Mouse (Mus musculus): Measurements from ENCODE around the gene Mnt. TPM values are rescaled to one million over a fixed set of nuclear protein-coding genes. Genes with fewer than 3 reads are reported as not detected.
"Not testable (repeated sequence)": the region's sequence is repeated elsewhere in the genome, so short reads cannot be mapped to it uniquely, and the experiment has no call there.

Mnt gene
- 10 to 100 TPM; 33.5 to 36.5 TPM for total RNA-seq (2021)
- long read RNA-seq, full-length matches to known transcripts = 7 of 27 reads
- long read RNA-seq, partial matches to known transcripts = 18 of 27 reads
- long read RNA-seq, other reads (novel, unspliced or antisense) = 2 of 27 reads

DNA sequence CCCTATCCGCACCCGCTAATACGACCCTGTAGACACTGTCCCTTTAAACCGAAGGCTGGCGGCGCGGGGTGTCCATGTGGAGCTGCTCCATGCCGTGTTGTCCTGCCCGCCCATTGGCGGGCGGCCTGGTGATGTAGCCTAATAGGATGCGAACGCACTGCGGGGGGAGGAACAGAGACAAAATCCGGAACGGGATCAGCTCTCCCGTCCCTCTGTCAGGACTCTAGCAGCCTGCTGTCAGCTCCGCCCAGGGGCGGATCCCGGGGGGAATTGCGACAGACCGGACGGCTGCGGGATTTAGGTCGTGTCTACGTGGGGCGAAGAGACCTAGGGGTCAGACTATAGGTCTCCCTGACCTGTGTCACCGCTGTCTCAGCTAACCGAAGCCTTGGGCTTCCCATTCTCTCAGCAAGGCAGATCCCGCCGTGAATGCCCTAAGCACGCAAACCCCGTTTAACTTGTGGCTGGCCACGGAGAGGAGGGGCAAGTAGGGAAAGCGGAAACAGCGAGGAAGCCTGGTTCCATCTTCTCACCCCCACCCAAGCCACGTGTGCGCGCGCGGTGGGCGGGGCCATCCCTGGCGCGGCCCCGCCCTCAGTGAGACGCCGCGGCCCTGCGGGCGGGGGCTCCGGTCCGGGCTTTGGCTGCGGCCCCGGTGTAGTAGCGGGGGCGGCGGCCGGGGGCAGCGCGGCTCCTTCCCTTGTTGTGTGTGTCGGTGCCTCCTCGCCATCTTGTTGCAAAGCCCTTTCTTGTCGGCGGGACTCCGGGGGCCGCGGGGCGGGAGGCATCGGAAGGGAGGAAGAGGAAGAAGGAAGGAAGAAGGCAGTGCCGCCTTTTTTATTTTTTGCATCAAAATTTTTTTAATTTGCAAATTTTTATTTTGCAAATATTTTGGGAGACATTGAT is at the start of gene Mnt:
Mnt (plus strand) TSS at position 665 of the 906 bp plus-strand sequence.
- DNase-seq (ENCODE audit: low spot score in 2 of 2) = peak; percentile 99

DNA sequence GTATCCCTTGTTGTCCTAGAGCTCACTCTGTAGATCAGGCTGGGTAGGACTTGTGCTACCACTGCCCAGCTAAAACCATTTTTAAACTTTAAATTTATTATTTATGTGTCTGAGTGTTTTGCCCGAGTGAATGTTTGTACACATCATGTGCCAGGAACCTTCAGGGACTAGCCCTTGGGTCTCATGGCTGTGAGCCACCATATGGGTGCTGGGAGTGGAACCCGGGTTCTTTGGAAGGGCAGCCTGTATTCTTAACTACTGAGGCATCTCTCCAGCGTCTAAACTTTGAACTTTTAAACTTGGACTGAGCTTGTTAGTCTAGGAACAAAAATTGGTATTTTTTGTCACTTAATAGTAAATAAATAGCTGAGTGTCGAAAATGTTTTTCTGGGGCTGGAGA is 37.8 kb upstream of the Mnt start:
- DNase-seq (ENCODE audit: low spot score in 2 of 2) = no peak

DNA sequence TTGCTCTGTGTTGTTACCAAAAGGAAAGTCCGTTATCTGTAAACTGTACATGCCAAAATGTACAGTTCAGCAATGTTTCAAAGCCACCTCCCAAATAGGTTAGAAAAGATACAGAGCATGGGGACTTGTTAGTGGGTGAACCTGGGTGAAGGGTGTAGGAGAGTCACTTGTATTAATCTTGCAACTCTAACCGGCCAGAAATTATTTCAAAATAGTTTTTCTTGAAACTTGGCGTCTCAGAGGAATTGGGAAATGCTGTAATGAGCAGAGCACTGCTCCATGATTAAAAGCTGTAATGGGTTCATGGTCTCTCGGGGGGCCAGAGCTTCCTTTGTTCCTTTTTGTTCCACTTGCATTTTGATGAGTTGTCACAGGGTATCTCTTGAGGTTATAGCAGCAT is 30.1 kb upstream of the Mnt start:
- no peak for DNase-seq (ENCODE audit: low spot score in 2 of 2)

DNA sequence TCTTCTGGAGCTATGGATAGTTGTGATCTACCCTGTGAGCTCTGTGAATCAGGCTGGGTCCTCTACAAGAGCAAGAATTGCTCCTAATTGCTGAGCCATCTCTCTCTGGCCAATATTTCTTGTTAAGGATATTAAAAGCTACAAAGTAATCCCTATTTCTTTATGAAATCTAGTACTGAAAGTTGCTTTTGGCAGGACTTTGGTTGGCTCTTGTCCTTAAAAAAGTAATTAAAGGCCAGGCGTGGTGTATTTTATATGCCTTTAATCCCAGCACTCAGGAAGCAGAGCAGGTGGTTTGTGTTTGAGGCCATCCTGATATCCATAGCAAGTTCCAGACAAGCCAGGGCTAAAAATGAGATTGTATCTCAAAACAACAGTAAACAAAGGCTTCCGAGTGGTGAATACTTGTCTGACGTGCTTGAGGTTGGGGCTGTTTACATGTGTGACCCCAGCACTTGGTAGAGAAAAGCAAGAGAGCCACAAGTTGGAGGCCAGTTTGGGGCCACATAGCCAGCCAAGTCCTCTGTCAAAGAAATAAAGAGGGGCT is 26.6 kb upstream of the Mnt start:
- no peak for DNase-seq (ENCODE audit: low spot score in 2 of 2)

DNA sequence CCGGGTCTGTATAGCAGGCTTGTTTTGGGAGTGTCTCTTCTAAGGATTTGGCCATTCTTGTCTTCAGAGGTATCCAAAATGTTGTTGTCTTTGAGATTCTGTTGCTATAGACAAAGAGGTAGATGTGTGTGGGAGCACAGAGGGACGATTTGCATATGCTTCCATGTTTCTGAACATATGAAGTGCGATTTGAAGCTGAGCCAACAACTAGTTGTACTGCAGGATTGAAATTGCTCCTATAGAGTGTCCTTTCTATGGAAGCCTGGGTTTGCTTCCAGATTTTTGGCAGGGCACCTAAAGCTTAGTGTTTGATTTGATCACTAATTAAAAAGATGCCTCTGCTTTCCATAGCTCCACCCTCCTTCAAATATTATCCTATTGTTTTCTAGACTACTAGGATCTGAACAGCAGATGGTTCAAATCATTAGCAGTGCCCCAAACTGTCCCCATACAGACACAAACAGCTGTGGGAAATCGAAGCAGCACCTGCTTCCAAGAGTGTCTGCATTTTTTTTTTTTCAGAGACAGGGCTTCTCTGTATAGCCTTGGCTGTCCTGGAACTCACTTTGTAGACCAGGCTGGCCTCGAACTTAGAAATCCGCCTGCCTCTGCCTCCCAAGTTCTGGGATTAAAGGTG is 23.4 kb upstream of the Mnt start:
- no peak for DNase-seq (ENCODE audit: low spot score in 2 of 2)

DNA sequence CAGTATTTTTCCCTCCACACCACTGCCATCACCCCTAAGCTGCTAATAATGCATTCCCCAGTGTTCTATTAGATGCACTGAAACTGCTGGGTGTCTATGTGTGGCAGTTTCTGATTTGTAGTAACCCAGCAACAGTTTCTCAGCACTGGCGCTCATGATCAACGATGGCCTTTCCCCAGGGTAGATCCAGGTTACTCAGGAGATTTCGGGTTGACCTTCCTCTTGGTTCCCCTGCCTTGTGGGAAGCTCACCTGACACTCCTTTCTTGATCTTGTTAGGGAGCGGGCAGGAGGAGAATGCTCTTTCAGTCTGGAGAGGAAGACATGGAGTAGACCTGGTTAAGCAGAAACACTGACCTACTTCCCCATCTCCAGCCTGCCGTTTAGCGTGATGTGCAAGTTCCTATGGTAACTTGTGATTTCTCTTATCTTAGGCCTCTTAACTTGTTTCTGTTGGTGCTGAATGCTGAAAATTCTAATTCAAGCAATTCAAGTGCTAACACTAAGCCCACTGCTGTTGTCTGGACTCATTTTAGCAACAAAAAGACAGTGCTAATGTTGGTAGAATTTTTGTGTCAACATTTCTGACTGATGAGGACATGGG is 22.4 kb upstream of the Mnt start:
- DNase-seq (ENCODE audit: low spot score in 2 of 2) = no peak

DNA sequence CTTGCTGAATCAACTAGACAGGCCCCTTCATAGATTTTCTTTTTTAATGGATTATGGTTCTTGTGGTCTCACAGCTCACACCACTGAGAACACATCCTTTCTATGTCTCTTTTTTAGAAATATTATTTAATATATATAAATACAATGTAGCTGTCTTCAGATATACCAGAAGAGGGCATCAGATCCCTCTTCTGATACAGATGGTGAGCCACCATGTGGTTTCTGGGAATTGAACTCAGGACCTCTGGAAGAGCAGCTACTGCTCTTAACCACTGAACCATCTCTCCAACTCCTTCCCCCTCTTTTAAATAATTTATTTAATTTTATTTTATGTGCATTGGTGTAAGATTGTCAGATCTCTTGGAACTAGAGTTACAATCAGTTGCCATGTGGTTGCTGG is 20.6 kb upstream of the Mnt start:
- no peak for DNase-seq (ENCODE audit: low spot score in 2 of 2)

DNA sequence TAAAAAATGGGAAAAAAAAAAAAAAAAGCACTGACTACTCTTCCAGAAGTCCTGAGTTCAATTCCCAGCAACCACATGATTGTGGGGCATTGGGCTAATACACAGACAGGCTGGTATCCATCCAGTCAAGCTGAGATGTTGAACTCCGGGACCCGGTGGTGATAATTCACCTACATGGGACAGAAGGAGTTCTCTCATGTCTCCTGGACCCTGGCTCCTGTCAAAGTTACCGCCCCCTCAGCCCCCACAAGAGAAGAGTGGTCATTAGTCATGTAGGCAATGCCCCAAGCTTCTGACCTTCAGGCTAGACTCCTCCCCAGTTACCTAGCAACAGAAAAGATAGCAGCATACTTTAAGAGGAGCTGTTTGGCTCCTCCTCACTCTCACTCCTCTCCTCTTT is 19.7 kb upstream of the Mnt start:
- not testable (repeated sequence) for DNase-seq (ENCODE audit: low spot score in 2 of 2)

DNA sequence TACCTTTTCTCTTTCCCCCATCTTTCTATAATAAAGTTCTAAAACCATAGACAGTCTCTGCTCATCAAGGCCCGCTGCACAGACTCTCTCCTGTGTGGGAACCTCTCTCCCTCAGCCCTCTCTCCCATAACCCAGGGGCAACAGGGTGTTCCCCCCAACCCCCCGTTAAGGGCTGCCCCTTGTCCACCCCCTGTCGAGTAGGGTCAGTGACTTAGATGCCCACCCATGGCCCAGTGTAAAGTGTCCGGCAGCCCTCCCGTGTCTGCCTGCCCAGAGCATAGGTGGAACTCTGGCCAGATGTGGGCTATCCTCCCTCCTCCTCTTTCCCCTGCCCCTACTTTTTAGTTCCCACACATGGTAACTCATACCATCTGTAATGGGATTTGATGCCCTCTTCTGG is 19.2 kb upstream of the Mnt start:
- DNase-seq (ENCODE audit: low spot score in 2 of 2) = no peak

DNA sequence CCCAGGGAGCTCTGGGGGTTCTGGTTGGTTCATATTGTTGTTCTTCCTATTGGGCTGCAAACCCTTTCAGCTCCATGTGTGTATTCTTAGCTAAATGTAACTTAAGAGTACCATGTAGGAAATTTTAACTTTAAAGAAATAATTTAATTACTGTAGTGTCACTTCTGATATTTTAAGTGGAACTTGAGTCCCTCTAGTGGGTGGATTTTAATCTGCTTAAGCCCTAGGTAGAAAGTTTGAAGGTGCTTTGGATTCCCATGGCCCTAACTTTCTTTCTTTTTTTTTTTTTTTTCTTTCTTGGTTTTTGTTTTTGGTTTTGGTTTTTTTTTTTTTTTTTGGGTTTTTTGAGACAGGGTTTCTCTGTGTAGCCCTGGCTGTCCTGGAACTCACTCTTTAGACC is 14.9 kb upstream of the Mnt start:
- no peak for DNase-seq (ENCODE audit: low spot score in 2 of 2)

DNA sequence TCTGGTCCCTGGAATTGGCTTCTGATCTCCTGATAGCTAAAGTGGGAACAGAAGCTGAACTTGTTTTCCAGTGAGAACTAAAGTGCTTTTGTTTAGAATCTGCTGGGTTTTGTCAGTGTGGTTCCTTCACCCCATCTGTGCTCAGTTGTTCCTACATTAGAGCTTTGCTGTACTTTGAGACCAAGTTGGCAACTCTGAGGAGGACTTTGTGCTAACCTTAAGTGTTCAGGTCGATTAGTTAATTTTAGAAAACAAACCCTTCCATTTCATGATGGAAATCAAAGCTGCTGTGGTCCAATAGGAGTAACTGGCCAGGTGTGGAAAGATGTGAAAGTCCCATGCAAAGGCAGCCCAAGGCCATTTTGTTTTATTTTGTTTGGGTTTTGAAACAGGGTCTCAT is 9.8 kb upstream of the Mnt start:
- no peak for DNase-seq (ENCODE audit: low spot score in 2 of 2)

DNA sequence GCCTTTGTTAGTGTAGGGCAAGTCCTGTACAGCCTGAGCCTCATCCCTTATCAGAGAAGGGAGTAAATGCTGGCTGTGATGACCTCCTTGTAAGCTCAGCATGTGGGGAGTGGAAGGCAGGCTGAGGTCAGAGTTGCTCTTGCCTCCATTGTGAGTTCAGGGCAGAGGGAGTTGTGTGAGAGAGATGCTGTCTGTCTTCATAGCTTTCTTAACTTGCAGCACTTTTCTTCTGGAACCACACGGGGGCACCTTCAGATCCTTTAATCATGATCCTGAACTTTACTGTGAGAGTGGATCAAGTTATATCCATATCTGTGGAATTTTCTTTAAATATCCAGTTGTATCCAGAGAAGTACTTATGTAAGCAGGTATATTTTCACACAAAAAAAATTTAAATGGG is 9.3 kb upstream of the Mnt start:
- DNase-seq (ENCODE audit: low spot score in 2 of 2) = no peak

DNA sequence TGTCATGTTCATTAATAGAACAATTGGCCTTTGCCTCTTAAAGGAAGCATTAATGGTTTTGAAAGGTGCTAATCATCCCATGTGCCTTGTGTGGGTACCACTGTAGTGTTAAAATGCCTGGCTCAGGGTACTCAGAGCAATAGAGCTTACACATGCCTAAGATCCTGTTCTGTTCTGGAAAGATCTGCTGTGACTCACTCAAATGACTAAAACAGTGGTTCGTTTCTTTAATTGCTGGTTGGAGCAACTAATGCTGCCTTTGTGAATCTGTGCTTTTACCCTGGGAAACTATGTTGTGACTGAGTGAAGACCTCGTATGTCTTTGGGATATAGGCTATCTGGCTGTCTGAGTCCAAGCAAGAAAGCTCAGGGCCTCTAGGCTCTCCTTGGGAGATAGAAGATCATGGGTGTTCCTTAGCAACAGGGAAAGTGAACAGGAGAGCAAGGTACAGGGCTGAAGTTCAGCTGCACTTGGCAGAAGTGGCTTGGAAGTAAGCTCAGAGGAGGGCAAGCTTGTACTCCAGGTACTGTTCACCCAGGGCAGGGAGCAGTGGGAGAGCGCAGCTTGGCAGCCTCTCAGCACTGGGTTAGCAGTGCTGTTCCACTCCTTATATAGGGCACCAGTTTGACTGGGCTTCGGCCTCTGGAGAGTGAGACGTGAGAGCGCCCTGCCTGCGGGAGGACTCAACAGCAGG is 7.8 kb upstream of the Mnt start:
- no peak for DNase-seq (ENCODE audit: low spot score in 2 of 2)

DNA sequence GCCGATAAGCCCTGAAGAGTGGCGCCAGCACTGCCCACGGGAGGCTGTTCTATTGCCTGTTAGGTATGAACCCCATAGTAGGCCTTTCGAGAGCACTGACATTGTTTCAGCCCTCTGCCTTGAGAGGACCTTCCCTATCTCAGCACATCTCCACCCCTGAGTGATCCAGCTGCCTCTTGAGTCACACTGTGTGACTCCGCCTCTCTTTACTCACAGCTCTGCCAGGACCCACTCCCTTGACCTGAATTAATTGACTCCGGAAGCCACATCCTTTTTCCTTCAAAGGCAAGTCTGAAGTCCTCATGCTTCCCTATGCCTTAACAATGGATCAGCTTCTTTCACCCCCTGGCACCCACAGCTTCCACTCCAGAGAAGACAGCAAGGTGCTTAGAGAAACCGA is 4.6 kb upstream of the Mnt start:
- no peak for DNase-seq (ENCODE audit: low spot score in 2 of 2)

DNA sequence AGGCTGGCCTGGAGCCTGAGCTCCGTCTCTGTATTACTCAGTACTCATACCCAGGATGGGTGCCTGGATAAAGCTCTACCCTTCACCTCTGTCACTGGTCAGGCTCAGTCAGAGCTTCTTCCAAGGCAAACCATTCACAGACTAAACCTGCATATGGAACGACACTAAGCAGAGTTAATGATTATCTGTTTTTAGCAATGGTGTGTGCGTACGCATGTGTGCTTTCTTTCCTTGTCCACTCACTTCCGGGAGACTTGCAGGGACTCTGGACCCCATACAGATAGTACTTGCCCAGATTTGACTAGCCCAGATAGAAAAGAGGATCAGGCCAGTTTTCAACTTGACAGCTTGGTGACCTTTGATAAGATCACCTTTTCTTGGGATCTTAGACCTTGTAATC is 4.0 kb upstream of the Mnt start:
- no peak for DNase-seq (ENCODE audit: low spot score in 2 of 2)

DNA sequence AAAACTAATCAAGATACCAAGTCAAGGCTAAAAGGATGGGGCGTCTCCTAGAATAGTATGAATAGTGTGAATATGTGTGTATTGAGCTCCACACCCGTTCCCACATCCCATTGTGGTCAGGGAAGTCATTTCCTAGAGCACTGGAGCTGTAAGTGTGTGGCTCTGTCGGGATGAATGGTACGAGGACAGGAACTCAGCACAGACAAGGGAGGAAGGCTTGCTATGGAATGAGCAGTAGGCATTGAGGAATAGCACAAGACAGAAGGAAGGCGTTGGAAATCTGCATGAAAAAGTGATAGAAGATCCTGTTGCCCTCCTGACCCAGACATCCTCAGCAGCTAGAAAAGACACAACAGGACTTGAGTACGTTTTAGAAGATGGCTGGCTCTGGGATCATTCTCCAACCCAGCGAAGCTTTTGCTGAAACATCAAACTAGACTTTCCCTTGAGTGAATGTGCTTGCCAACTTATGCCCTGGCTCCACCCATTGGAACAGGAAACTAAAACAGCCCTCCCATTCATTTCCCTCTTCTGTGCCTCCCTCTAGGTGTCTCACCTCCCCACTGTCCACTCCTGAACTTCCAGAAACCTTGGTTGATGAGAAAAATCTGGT is 2.8 kb upstream of the Mnt start:
- DNase-seq (ENCODE audit: low spot score in 2 of 2) = no peak

DNA sequence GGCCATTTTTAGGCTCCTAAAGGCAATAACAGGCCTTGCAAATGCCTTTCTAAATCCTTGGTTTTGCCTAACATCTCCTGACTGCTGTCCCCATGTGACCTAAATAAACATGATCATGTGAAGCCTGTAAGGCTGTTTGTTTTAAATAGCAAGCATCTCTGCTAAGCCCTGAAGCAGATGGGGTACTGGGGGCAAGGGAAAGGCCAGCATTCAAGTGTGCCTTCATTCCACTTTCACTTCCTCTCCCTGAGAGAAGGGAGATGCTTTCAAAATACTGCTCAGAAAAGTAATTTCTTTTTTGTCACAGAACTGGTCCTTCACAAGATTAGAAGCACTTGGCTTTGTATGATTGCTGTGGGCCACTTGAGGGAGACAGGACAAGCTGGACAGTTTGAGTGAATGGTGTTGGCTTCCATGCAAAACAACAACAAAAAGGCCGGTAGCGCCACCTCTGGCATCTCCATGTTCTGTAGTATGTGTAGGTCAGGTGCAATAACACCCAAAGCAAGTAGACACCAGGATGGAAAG is 2.3 kb upstream of the Mnt start:
- DNase-seq (ENCODE audit: low spot score in 2 of 2) = no peak

DNA sequence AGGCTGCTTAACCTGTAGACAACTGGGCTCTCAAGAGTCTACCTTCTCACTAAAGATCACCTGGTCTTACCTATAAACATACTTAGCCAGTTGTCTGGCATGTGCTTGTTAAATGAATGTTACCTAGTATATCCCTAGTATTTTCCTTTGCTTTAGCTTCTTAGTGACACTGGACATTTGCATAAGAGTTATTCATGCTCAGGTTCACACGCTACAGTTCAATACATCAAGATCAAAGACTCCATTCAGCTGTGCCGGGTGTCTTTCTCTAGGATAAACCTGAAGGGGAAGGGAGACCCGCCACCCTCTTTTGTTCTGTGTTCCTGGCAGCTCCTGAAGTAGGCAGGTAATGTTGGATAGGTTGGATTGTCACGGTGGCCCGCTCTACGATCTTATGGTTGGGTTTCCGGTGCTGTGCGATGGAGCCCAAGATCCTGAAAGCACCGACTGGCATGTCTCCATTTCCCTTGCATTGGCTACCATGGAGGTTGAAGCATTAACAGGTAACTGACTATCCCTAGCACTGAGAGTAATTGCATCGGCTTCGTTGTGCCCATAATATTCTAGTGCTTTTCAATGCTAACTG is 1.7 kb upstream of the Mnt start:
- DNase-seq (ENCODE audit: low spot score in 2 of 2) = no peak

DNA sequence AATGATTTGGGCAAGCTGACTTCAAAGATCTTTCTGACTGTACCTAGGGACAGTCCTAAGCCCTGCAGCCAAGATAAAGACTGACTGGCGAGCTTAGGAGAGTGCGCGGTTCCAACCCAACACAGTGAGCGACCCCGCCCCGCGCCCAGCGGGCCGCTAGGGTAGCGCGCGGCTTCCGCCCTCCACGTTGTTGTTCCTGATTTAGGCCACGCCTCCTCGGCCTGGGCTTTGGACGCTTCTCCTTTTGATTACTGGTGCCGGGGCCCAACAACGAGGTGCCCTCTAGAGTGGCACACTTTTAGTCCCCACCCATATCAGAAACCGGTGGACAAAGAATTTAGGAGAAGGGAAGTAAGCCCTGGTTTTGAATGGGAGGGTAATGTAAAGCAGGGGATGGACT is 908 bp upstream of the Mnt start:
- no peak for DNase-seq (ENCODE audit: low spot score in 2 of 2)

DNA sequence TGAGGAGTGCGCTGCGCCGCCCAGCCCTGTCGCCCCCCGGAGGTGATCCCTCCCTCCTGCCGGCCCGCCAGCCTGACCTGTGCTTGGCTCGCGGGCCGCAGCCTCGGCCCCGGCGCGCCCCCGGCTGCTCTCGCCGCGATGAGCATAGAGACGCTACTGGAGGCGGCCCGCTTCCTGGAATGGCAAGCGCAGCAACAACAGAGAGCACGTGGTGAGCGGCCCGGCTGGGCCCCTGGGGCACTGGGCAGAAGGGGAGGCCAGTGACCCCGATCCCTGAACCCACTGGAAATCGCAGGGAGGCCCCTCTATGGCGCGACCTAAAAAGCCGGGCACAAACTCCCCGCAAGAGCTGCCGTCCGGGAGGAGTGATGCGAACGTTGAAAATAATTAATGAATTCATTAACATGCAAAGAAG is 478 bp downstream of the Mnt start:
- DNase-seq (ENCODE audit: low spot score in 2 of 2) = peak in 1 of 2 experiments; percentile 56

Measured in layer of hippocampus, adult 18-20 months (tissue).